Mouse (Mus musculus) intestine, embryonic 14.5 days (tissue): ENCODE results near the gene Mpc1. TPM values are rescaled to one million over a fixed set of nuclear protein-coding genes. Genes with fewer than 3 reads are reported as not detected.

Experiments used
- ATAC-seq: fragments of 200-750 bp; cut with Nextera tagmentation; replicated peaks from 2 replicates; pipeline ENCODE4 v1.8.0; 2017; ENCODE audit warnings: low read depth, moderate number of reproducible peaks, moderate TSS enrichment, moderate library complexity; ENCODE audit not compliant: low FRiP score, low TSS enrichment
- DNase-seq: peaks from one replicate; pipeline ENCODE4 v3.0.0-alpha.2; 2018; ENCODE audit warnings: low spot score
- H3K27ac ChIP-seq: fragments of 300-500 bp; sonication (generic); 2 replicates; pipeline ENCODE4 v1.5.1; 2014; ENCODE audit warnings: low read depth, mild to moderate bottlenecking, control low read depth
- H3K27me3 ChIP-seq: fragments of 300-500 bp; sonication (generic); replicated peaks from 2 replicates; pipeline ENCODE4 v1.6.1; 2014; ENCODE audit warnings: low read length, control low read depth; ENCODE audit not compliant: control insufficient read depth, insufficient read depth
- H3K36me3 ChIP-seq: fragments of 300-500 bp; sonication (generic); 2 replicates; pipeline ENCODE4 v1.6.1; 2014; ENCODE audit warnings: low read length, control low read depth; ENCODE audit not compliant: control insufficient read depth, insufficient read depth
- H3K4me1 ChIP-seq: fragments of 300-500 bp; sonication (generic); replicated peaks from 2 replicates; pipeline ENCODE4 v1.6.1; 2014; ENCODE audit warnings: low read length, control low read depth, mixed read lengths; ENCODE audit not compliant: control insufficient read depth, insufficient read depth
- H3K4me2 ChIP-seq: fragments of 300-500 bp; sonication (generic); 2 replicates; pipeline ENCODE4 v1.6.1; 2014; ENCODE audit warnings: low read length
- H3K4me3 ChIP-seq: fragments of 300-500 bp; sonication (generic); 2 replicates; pipeline ENCODE4 v1.5.1; 2014; ENCODE audit warnings: low read depth, low read length, control low read depth, mixed read lengths
- H3K9ac ChIP-seq: fragments of 300-500 bp; sonication (generic); 2 replicates; pipeline ENCODE4 v1.6.1; 2014; ENCODE audit warnings: mild to moderate bottlenecking, low read length
- H3K9me3 ChIP-seq: fragments of 300-500 bp; sonication (generic); 2 replicates; pipeline ENCODE4 v1.6.1; 2016; ENCODE audit warnings: low read length, control low read depth; ENCODE audit not compliant: control insufficient read depth
- WGBS: fragments of 180-500 bp; shearing (Covaris S2); extraction: QIAGEN DNeasy Blood & Tissue Kit; methylation state at CpG from one replicate; pipeline ENCODE4 v1.1.7; 2014; 5-methylcytosine and 5-hydroxymethylcytosine counted together
- polyA plus RNA-seq: library from polyadenylated mRNA; unstranded; fragments of >200 nt; fragmentation: Nextera tagmentation; extraction: Ambion mirVana; gene quantifications from 2 replicates; pipeline ENCODE4 v1.2.1, GENCODE M21; 2014

Gene Mpc1
- 168 and 170 TPM in 2 replicates for polyA plus RNA-seq

- peaks cover 7% of the 10 kb centered on the region; the same call in 1 of the 2 replicates for H3K4me1 ChIP-seq
- peak within 1 kb of the TSS; percentile 51 for H3K9ac ChIP-seq
- peak; percentile 86 for DNase-seq
- H3K4me2 ChIP-seq: peak within 1 kb of the TSS; percentile 99
- peak within 1 kb of the TSS; percentile 83 for H3K27ac ChIP-seq
- under 1% methylated on average over 35 of the region's 35 CpGs for WGBS
- peak; percentile 71 for ATAC-seq
- peak within 1 kb of the TSS; percentile 54 for H3K4me3 ChIP-seq
- H3K27me3 ChIP-seq: no peaks in the 10 kb centered on the region
- H3K9me3 ChIP-seq: no peaks in the 10 kb centered on the region
- H3K36me3 ChIP-seq: no peaks in the 10 kb centered on the region
Observed at GRCm38 (mm10) chr17:8282821-8283525, at the start of gene Mpc1. Gene Mpc1 (plus strand): TSS chr17:8282904.

DNA sequence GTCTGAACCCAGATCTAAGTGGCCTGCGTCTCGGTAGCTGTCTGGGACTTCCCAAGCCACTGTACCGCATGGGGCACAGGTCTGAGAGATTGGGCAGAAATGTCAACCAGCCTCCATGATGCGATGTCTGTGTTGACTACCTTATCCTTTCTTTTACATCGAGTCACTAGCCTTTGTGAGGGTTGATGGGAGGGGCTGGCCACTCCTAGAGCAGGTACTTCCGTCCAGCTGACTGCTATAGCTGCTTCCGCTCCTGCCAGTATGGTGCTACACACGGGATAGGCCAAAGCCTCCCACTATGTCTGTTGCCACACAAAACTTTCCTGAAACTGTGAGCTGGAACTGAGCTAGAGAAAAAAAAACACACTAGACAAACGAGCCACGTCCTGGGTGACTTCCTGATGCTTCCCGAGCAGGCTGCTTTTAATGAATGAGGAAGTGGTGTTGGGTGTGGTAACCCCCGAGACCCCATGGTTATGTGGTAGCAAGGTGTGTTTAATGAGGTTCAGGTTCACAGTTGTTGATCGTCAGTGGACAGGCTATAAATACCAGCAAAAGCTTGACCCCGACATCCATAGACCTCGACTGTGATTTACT, 49.0 kb upstream of the Mpc1 start:
- H3K36me3 ChIP-seq: no peaks in the 10 kb centered on the region
- H3K27me3 ChIP-seq: no peaks in the 10 kb centered on the region
- H3K4me1 ChIP-seq: 0 out of 2 replicates have a peak, but pooled peaks cover 1% of the 10 kb centered on the region
- H3K9me3 ChIP-seq: no peaks in the 10 kb centered on the region
- H3K27ac ChIP-seq: no peak overlapping the region
- no peak for DNase-seq
- H3K4me3 ChIP-seq: no peak overlapping the region
- H3K9ac ChIP-seq: no peak overlapping the region
- 60% methylated on average over 15 of the region's 15 CpGs for WGBS
- ATAC-seq: no peak
- H3K4me2 ChIP-seq: no peak overlapping the region

DNA sequence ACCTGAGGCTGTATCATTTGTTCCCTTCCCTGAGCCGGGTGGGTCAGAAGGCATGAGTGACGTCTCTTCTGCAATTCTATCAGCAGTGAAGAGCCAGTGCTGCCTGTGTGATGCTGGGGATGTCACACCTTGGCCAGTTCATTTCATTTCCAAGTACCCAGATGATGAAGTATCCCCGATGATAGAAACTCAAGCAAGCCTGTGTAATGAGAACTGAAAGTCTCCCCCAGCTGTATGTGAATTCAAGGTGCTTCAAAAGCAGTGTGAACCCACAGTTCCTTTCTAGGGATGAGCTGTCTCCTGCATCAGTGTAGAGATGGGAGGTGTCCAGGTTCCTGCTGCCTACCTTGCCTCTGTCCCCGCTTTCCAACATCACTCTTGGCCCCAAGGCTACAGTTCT, 48.2 kb upstream of the Mpc1 start:
- DNase-seq (no peak), ATAC-seq (no peak)
- Histone ChIP-seq H3K27me3 (no peaks in the 10 kb centered on the region), H3K4me3 (no peak overlapping the region), H3K36me3 (no peaks in the 10 kb centered on the region), H3K27ac (no peak overlapping the region), H3K9ac (no peak overlapping the region), H3K9me3 (no peaks in the 10 kb centered on the region), H3K4me1 (no peaks in the 10 kb centered on the region), H3K4me2 (no peak overlapping the region)
- 84% methylated on average over 4 of the region's 4 CpGs for WGBS

DNA sequence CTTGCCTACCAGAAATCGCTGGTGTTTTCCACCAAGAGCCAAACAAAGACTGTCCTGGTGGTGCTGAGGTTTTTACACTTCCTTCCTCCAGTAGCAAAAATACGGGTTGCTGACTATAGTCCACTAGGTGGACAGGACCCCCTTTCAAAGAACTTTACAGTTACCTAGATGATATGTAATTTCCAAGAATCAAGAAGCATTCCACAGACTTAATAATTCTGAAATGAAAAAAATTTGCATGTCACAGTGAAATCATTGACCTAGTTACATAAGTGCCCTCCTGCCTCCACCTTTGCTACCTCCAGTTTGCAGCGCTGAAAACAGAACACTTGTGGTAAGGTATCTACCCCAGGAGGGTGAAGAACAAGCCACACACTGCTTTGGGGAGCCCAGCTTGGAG, 47.0 kb upstream of the Mpc1 start, which contains the start of gene Ccr6:
Gene Ccr6, plus strand, starts transcription at position 301 of the 400 bp plus-strand sequence.
- Histone ChIP-seq H3K9ac (no peak within 1 kb of the TSS), H3K36me3 (no peaks in the 10 kb centered on the region), H3K27me3 (no peaks in the 10 kb centered on the region), H3K4me3 (no peak within 1 kb of the TSS), H3K4me2 (no peak within 1 kb of the TSS), H3K27ac (no peak within 1 kb of the TSS), H3K9me3 (no peaks in the 10 kb centered on the region), H3K4me1 (no peaks in the 10 kb centered on the region)
- WGBS: 81% methylated on average over 3 of the region's 3 CpGs
- DNase-seq: no peak
- ATAC-seq: no peak

DNA sequence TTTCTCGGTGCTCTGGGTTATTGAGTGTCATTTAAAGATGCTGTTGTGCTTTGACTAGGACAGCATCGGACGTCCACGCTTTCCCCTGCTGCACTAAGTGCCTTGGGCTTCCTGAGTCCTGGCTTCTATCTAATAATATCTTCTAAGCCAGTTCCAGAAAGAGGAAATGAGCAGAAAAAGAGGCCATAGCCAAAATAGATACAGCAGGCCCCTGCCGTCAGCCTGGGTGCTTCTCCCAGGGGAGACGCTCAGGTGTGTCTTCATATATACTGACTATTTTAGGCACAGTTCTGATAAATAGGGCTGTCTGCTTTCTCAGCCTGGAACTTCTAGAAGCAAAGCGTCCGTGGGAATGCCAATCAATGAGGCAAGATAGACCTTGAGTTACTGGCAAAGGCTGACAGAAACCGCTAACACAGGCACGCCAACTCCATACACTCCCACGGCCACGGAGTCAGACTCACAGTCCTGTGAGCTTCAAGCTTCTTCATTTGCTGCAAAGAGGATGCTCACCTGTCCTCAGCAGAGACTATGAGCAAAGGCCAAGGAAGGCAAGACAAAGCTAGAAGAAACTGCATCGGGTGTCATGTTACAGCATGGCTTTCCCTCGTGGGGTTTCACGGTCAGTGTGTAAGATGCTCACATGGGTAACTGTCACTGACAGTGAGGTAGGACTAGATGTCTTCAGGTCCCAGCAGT, 44.5 kb upstream of the Mpc1 start:
- H3K27ac ChIP-seq: no peak overlapping the region
- H3K9me3 ChIP-seq: no peaks in the 10 kb centered on the region
- H3K4me1 ChIP-seq: no peaks in the 10 kb centered on the region
- H3K9ac ChIP-seq: no peak overlapping the region
- DNase-seq (no peak), ATAC-seq (no peak)
- H3K4me3 ChIP-seq: no peak overlapping the region
- H3K4me2 ChIP-seq: no peak overlapping the region
- H3K36me3 ChIP-seq: no peaks in the 10 kb centered on the region
- no peaks in the 10 kb centered on the region for H3K27me3 ChIP-seq
- WGBS: 76% methylated on average over 15 of the region's 15 CpGs

DNA sequence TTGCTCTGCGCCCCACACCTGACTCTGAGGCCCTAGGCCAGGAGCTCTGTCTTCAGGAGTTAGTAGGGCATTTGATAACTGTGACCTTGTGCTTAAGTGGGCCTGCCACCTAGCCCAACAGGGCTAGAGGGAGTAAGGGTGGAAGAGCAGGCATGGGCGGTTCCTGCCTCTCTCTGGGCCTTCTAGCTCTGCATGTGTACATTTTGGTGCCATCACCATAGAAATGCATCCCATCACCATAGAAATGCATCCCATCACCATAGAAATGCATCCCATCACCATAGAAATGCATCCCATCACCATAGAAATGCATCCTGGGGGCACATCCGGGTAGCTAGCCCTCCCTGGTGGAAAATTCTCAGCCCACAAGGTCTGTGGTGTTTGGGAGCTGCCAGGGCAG, 43.1 kb upstream of the Mpc1 start:
- Histone ChIP-seq H3K27ac (no peak overlapping the region), H3K9ac (no peak overlapping the region), H3K4me2 (no peak overlapping the region), H3K27me3 (no peaks in the 10 kb centered on the region), H3K9me3 (no peaks in the 10 kb centered on the region), H3K4me1 (no peaks in the 10 kb centered on the region), H3K4me3 (no peak overlapping the region), H3K36me3 (no peaks in the 10 kb centered on the region)
- WGBS: 81% methylated on average over 3 of the region's 3 CpGs
- no peak for DNase-seq
- ATAC-seq: no peak

DNA sequence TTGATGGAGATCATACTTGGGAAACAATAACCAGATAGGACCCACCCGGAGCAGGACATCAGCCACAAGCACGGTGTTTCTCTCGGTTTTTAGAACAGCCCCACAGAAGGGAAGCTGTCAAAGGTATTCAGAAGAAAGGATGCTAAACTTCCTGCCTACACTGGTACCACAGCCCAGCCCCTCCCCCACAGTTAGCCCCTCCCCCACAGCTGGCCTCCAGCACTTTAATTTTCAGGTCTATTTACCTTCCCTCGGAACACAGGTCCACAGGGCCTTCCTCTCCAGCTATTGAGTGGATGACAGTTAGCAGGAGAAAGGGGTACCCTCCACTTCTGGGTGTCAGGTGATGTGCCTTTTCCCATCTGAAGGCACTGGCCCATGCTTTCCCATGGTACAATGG, 42.2 kb upstream of the Mpc1 start:
- Histone ChIP-seq H3K4me3 (no peak overlapping the region), H3K4me1 (no peaks in the 10 kb centered on the region), H3K9ac (no peak overlapping the region), H3K4me2 (no peak overlapping the region), H3K27ac (no peak overlapping the region), H3K27me3 (no peaks in the 10 kb centered on the region), H3K9me3 (no peaks in the 10 kb centered on the region), H3K36me3 (no peaks in the 10 kb centered on the region)
- no peak for ATAC-seq
- no peak for DNase-seq
- whole genome bisulfite sequencing: 67% methylated on average over 4 of the region's 4 CpGs

DNA sequence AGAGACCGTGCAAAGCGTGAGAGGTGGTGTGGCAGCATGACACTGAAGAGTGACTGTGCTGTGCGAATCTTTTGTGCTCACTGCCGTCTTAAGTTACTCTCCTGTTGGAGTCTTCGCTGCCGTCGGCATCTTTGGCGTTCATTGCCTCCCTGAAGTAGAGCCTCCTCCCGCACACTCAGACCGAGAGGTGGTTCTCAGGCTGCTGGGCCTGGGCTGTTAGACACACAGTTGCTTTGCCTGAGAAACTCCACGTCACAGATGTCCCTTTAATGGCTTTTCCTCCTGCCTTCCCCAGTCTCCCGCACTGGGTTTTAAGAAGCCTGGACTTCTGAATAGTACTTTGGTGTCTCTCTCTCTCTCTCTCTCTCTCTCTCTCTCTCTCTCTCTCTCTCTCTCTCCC, 41.1 kb upstream of the Mpc1 start:
- H3K4me3 ChIP-seq: no peak overlapping the region
- DNase-seq: no peak
- H3K9me3 ChIP-seq: no peaks in the 10 kb centered on the region
- ATAC-seq: no peak
- no peaks in the 10 kb centered on the region for H3K4me1 ChIP-seq
- H3K4me2 ChIP-seq: no peak overlapping the region
- no peaks in the 10 kb centered on the region for H3K36me3 ChIP-seq
- no peak overlapping the region for H3K9ac ChIP-seq
- H3K27me3 ChIP-seq: no peaks in the 10 kb centered on the region
- 78% methylated on average over 12 of the region's 12 CpGs for WGBS
- H3K27ac ChIP-seq: no peak overlapping the region
